Mouse (Mus musculus) limb, embryonic 10.5 days (tissue): ENCODE data around the gene Nipal1. TPM values are rescaled to one million over a fixed set of nuclear protein-coding genes. Genes with fewer than 3 reads are reported as not detected.

Experiments
- DNase-seq: peaks from one replicate; pipeline ENCODE4 v3.0.0-alpha.2; 2017; ENCODE audit warnings: low spot score
- H3K27ac ChIP-seq: fragments of 300-500 bp; sonication (generic); 2 replicates; pipeline ENCODE4 v1.5.1; 2016; ENCODE audit warnings: mild to moderate bottlenecking
- H3K27me3 ChIP-seq: fragments of 300-500 bp; sonication (generic); 2 replicates; pipeline ENCODE4 v1.6.1; 2016; ENCODE audit warnings: low read depth, mild to moderate bottlenecking; ENCODE audit not compliant: poor library complexity, severe bottlenecking
- H3K36me3 ChIP-seq: fragments of 300-500 bp; sonication (generic); 2 replicates; pipeline ENCODE4 v1.6.1; 2016; ENCODE audit warnings: mild to moderate bottlenecking, moderate library complexity
- H3K4me1 ChIP-seq: fragments of 300-500 bp; sonication (generic); 2 replicates; pipeline ENCODE4 v1.6.1; 2016
- H3K4me3 ChIP-seq: fragments of 300-500 bp; sonication (generic); 2 replicates; pipeline ENCODE4 v1.5.1; 2016; ENCODE audit warnings: mild to moderate bottlenecking, moderate library complexity
- H3K9me3 ChIP-seq: fragments of 300-500 bp; sonication (generic); replicated peaks from 2 replicates; pipeline ENCODE4 v1.6.1; 2016; ENCODE audit warnings: mild to moderate bottlenecking
- WGBS: fragments of 180-500 bp; shearing (Covaris S2); methylation state at CpG from one replicate; pipeline ENCODE4 v1.1.7; 2016; 5-methylcytosine and 5-hydroxymethylcytosine counted together
- polyA plus RNA-seq: library from polyadenylated mRNA; unstranded; fragments of >200 nt; fragmentation: Nextera tagmentation; extraction: Ambion mirVana; gene quantifications from 2 replicates; pipeline ENCODE4 v1.2.1, GENCODE M21; 2016

The Nipal1 gene
- polyA plus RNA-seq, 1 experiment from 2014 or later, result 0.76 TPM

GRCm38 (mm10) chr5:72647958-72648595 is 482 bp downstream of the Nipal1 start:
- Histone ChIP-seq H3K4me1 (peaks cover 16% of the 10 kb centered on the region), H3K27ac (no peak overlapping the region), H3K27me3 (peaks cover 42% of the 10 kb centered on the region), H3K4me3 (peak overlapping the region; percentile 61), H3K36me3 (no peaks in the 10 kb centered on the region), H3K9me3 (no peaks in the 10 kb centered on the region)
- no peak for DNase-seq
- WGBS, result 7% methylated on average over 18 of the region's 18 CpGs

GRCm38 (mm10) chr5:72648987-72649735 is 1.6 kb downstream of the Nipal1 start:
- H3K27me3 ChIP-seq, result peaks cover 42% of the 10 kb centered on the region
- no peak overlapping the region for H3K27ac ChIP-seq
- no peak for DNase-seq
- H3K36me3 ChIP-seq, result no peaks in the 10 kb centered on the region
- H3K9me3 ChIP-seq, result no peaks in the 10 kb centered on the region
- H3K4me3 ChIP-seq, result no peak overlapping the region
- H3K4me1 ChIP-seq, result peaks cover 16% of the 10 kb centered on the region
- 76% methylated on average over 9 of the region's 9 CpGs for WGBS

DNA sequence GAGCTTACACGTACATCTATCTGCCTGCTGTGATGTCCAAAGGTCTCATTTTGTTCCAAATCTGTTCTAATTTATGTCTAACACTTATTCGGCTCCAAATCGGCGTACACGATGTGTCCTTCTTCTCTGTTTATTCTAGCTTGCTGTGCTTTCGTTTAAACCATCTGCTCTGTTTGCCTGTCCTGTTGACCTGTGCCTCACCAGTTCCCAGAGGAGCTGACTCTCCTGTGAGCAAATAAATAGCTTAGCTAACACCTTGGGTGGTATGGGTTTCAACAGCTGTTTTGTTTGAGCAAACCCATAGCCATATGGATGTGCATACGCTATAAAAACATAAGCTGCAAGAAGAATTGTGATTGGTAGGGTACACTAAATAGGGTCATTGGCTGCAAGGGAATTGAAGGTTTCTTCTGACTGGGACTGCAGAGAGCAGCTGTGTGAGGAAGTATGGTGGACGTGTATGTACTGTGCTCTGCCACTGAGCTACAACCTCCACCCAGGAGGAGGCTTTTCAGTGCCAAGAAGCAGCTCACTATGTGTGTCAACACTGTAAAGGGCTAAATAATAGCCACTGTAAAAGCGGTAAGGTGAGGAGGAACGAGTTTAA is 5.6 kb downstream of the Nipal1 start:
- Histone ChIP-seq H3K27me3 (peaks cover 20% of the 10 kb centered on the region), H3K27ac (no peak overlapping the region), H3K4me3 (no peak overlapping the region), H3K4me1 (peaks cover 12% of the 10 kb centered on the region), H3K9me3 (no peaks in the 10 kb centered on the region), H3K36me3 (no peaks in the 10 kb centered on the region)
- DNase-seq, result no peak
- WGBS, result 83% methylated on average over 10 of the region's 10 CpGs

DNA sequence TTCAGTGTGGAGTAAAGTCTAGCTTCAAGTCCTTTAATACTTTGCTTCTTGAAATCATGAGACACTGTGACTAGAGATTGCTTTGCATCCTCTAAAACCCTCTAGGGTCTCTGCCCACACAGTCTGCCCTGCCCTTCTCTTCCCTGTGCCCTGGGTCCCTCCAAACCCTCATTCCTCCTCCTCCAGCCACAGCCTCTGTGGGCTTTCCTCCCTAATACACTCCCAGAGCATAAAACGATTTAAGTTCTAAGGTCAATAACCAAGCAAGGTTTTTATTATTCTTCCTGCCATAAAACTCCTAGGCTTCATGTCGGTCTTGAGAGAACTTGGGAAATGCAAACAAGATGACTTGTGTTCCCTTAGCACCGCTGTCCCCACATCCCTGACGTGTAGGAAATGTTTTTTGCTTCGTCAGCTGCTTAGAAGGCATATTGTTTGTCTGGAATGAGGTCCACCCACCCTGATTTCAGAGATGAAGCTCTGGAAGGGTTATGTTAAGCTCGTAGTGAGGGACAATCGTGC is 8.7 kb downstream of the Nipal1 start:
- Histone ChIP-seq H3K4me1 (peaks cover 10% of the 10 kb centered on the region), H3K27me3 (no peaks in the 10 kb centered on the region), H3K27ac (no peak overlapping the region), H3K4me3 (no peak overlapping the region), H3K9me3 (no peaks in the 10 kb centered on the region), H3K36me3 (no peaks in the 10 kb centered on the region)
- no peak for DNase-seq
- 41% methylated on average over 7 of the region's 7 CpGs for WGBS

- no peak for DNase-seq
- no peak overlapping the region for H3K4me3 ChIP-seq
- no peaks in the 10 kb centered on the region for H3K27me3 ChIP-seq
- no peak overlapping the region for H3K27ac ChIP-seq
- H3K4me1 ChIP-seq, result peaks cover 10% of the 10 kb centered on the region
- WGBS, result 90% methylated on average over 13 of the region's 13 CpGs
- no peaks in the 10 kb centered on the region for H3K9me3 ChIP-seq
- H3K36me3 ChIP-seq, result no peaks in the 10 kb centered on the region
These were observed 10.8 kb downstream of the Nipal1 start for GRCm38 (mm10) chr5:72658375-72658774.

GRCm38 (mm10) chr5:72661051-72661781 is 13.6 kb downstream of the Nipal1 start:
- Histone ChIP-seq H3K36me3 (no peaks in the 10 kb centered on the region), H3K4me1 (peaks cover 8% of the 10 kb centered on the region), H3K27ac (no peak overlapping the region), H3K9me3 (no peaks in the 10 kb centered on the region), H3K27me3 (no peaks in the 10 kb centered on the region), H3K4me3 (no peak overlapping the region)
- 90% methylated on average over 6 of the region's 6 CpGs for WGBS
- no peak for DNase-seq

GRCm38 (mm10) chr5:72664126-72664525 is 16.5 kb downstream of the Nipal1 start:
- Histone ChIP-seq H3K4me1 (no peaks in the 10 kb centered on the region), H3K27me3 (no peaks in the 10 kb centered on the region), H3K9me3 (no peaks in the 10 kb centered on the region), H3K27ac (no peak overlapping the region), H3K4me3 (no peak overlapping the region), H3K36me3 (no peaks in the 10 kb centered on the region)
- no peak for DNase-seq
- 93% methylated on average over 5 of the region's 5 CpGs for WGBS

GRCm38 (mm10) chr5:72664854-72665253 is 17.3 kb downstream of the Nipal1 start:
- 57% methylated on average over 3 of the region's 3 CpGs for WGBS
- no peak overlapping the region for H3K27ac ChIP-seq
- no peaks in the 10 kb centered on the region for H3K4me1 ChIP-seq
- no peak overlapping the region for H3K4me3 ChIP-seq
- H3K36me3 ChIP-seq, result no peaks in the 10 kb centered on the region
- no peaks in the 10 kb centered on the region for H3K9me3 ChIP-seq
- no peaks in the 10 kb centered on the region for H3K27me3 ChIP-seq
- DNase-seq, result no peak

DNA sequence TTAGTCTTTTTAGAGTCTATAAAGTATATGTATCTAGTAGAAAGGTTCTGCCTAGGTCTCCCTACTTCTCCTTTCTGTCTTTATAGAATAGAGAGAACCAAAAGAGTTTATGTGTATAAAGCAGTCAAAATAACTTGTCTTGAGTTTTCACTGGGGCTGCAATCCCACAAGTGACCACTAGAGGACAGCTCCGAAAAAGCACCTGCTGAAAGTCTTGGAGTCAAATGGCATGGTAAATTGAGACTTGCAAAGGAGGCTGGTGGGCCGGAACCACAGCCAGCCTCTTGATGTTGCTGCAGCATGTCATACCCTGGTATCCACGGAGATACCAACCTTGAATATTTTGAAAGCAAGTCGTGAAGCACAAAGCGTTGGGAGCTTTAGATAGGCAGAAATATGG is 17.7 kb downstream of the Nipal1 start:
- no peaks in the 10 kb centered on the region for H3K36me3 ChIP-seq
- WGBS, result 27% methylated on average over 5 of the region's 5 CpGs
- no peak overlapping the region for H3K4me3 ChIP-seq
- no peaks in the 10 kb centered on the region for H3K9me3 ChIP-seq
- H3K27ac ChIP-seq, result no peak overlapping the region
- H3K4me1 ChIP-seq, result no peaks in the 10 kb centered on the region
- no peaks in the 10 kb centered on the region for H3K27me3 ChIP-seq
- peak; percentile 68 for DNase-seq

DNA sequence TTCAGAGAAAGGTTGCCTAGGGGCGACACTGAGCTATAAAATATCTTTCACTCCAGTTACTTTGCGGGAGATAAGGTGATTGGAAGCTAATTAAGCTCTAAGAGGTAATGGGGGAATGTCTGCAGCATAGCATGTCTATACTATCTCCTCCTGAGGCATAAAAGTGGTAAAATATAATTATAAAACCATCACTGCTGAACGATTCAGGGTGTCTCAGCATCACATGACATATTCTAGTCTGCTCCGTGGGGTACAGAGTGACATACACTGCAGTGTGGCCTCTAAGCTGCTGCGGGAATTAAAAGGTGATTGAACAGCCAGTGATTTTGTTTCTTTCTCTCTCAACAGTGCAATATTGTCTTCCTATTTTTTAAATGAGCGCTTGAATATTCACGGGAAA is 18.8 kb downstream of the Nipal1 start:
- Histone ChIP-seq H3K36me3 (no peaks in the 10 kb centered on the region), H3K27ac (no peak overlapping the region), H3K27me3 (no peaks in the 10 kb centered on the region), H3K4me3 (no peak overlapping the region), H3K9me3 (no peaks in the 10 kb centered on the region), H3K4me1 (no peaks in the 10 kb centered on the region)
- DNase-seq, result no peak
- 88% methylated on average over 7 of the region's 7 CpGs for WGBS

GRCm38 (mm10) chr5:72668351-72668750 is 20.8 kb downstream of the Nipal1 start:
- 90% methylated on average over 9 of the region's 9 CpGs for WGBS
- no peaks in the 10 kb centered on the region for H3K4me1 ChIP-seq

GRCm38 (mm10) chr5:72671017-72671699 is 23.6 kb downstream of the Nipal1 start:
- no peak overlapping the region for H3K4me3 ChIP-seq
- WGBS, result 88% methylated on average over 8 of the region's 8 CpGs
- H3K36me3 ChIP-seq, result no peaks in the 10 kb centered on the region
- H3K27ac ChIP-seq, result no peak overlapping the region
- no peaks in the 10 kb centered on the region for H3K27me3 ChIP-seq
- H3K4me1 ChIP-seq, result no peaks in the 10 kb centered on the region
- no peak for DNase-seq
- H3K9me3 ChIP-seq, result no peaks in the 10 kb centered on the region

More at GRCm38 (mm10) chr5:72668351-72668750, 20.8 kb downstream of the Nipal1 start:
- Histone ChIP-seq H3K27me3 (no peaks in the 10 kb centered on the region), H3K9me3 (no peaks in the 10 kb centered on the region), H3K4me3 (no peak overlapping the region), H3K27ac (no peak overlapping the region), H3K36me3 (no peaks in the 10 kb centered on the region)
- DNase-seq, result no peak
